Mouse (Mus musculus): ENCODE results near the gene Pcsk5.

GRCm38 (mm10) chr19:17828414-17828813 lies 9.0 kb downstream of the Pcsk5 start:
- no peak for TF ChIP-seq POLR2A (IDR thresholded peaks at IDR 0.05; ENCODE audit: borderline replicate concordance, extremely low read depth, insufficient read depth, insufficient read length, poor library complexity, severe bottlenecking)
- no peak for TF ChIP-seq CTCF (IDR thresholded peaks at IDR 0.05; ENCODE audit: borderline replicate concordance, extremely low read depth, insufficient read depth, insufficient read length)

Data from brain, embryonic 14.5 days (tissue).